In the genomic region with DNA sequence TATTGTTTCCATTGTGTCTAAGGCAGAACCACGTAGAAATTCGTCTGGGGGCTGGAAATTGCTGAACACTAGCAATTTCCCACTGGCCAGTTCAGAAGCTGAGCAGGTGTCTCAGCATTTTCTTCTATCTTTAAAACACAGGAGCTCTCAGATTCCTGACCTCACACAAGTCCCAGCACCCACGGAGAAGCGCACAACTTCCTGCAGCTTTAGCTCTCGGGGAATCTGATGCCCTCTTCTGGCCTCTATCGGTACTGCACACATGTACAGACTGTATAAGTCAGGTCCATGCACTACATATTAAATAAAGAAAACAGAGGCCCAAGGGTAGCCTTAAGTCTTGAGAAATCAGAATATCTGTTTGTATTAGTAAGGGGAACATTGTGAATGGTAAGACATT, we compare ENCODE assay signal across 8 mouse cellular contexts. TPM values are rescaled to one million over a fixed set of nuclear protein-coding genes. Genes with fewer than 3 reads are reported as not detected.
DNase-seq lines count a peak whose midpoint lies in the region; ATAC-seq and TF ChIP-seq lines count a peak whose summit lies in the region.
"Had no signal": no experiment of that assay in that cellular context is flagged by ENCODE, and none has a peak within 500 bp of the region (broad histone marks: within the 10 kb centered on the region; RNA-seq: fewer than 3 reads in every experiment).

No protein-coding gene starts in this region.

- ATAC-seq in megakaryocyte, adult 5-6 weeks (ENCODE audit: poor library complexity, severe bottlenecking), result peak; percentile 52; the same call in 1 of the 2 replicates

- peak; percentile 18 to 23 for DNase-seq in left cerebral cortex, postnatal 14 days (ENCODE audit: low spot score in 2 of 2)
- no peak for DNase-seq in left cerebral cortex, postnatal 25 days (ENCODE audit: low spot score in 2 of 2)
- DNase-seq in MN1 (ENCODE audit: low spot score), result peak; percentile 23
- peak; percentile 71 for DNase-seq in heart, postnatal 4 days
- peak; percentile 65 to 80 for DNase-seq in thymus, postnatal 10 days (ENCODE audit: low spot score in 2 of 2)

- H3K4me3 ChIP-seq in bone marrow macrophage, adult 2 months (ENCODE audit: insufficient read depth, low read length), result no peak overlapping the region
- H3K4me3 ChIP-seq: neural tube, embryonic 13.5 days had no signal

- peak; percentile 73 for TF ChIP-seq CTCF in bone marrow macrophage, adult 2 months (IDR thresholded peaks at IDR 0.05; ENCODE audit: low read depth, low read length)

- peaks cover 26% of the 10 kb centered on the region for H3K4me1 ChIP-seq in bone marrow macrophage, adult 2 months (ENCODE audit: control insufficient read depth, insufficient read depth, low read length)

- intact Hi-C loops in left cerebral cortex, postnatal 14 days (cut with DNase I), result no loop called here
- intact Hi-C loops in left cerebral cortex, postnatal 25 days (cut with DNase I), result loop anchor here (5.0 kb wide), 1 partner anchor 96 kb away; no protein-coding TSS in a partner anchor

- no peak for TF ChIP-seq POLR2A in bone marrow macrophage, adult 2 months (IDR thresholded peaks at IDR 0.05; ENCODE audit: borderline replicate concordance, low read depth, low read length)

- peak overlapping the region; percentile 55 for H3K27ac ChIP-seq in bone marrow macrophage, adult 2 months (ENCODE audit: insufficient read depth, low read depth, low read length)

RNA-seq across cellular contexts. Expression of a gene that starts 30.6 kb away (rescaled TPM):
- 10 to 100 TPM; 91.3 to 97.1 TPM for total RNA-seq in left cerebral cortex, postnatal 14 days (2021)
- 10 to 100 TPM; 83.9 to 86.7 TPM for total RNA-seq in left cerebral cortex, postnatal 25 days (2021)
- polyA plus RNA-seq in bone marrow macrophage, adult 2 months (2012; ENCODE audit: insufficient read depth, insufficient read length, missing spikeins), result 12.8 and 17.0 TPM in 2 replicates
- total RNA-seq in heart, postnatal 4 days (2021), result 10 to 100 TPM; 28.1 to 29.3 TPM
- total RNA-seq in megakaryocyte, adult 5-6 weeks (2015), result 22.2 and 23.9 TPM in 2 replicates
- 9.5 and 10.1 TPM in 2 replicates for total RNA-seq in megakaryocyte, adult 5-6 weeks (2017)

Comparison
In these comparisons a context has a peak if more than half of its experiments do, and no peak if none do; other contexts are left out.
1. DNase-seq: peak in left cerebral cortex, postnatal 14 days (2 of 2), MN1 (single experiment), heart, postnatal 4 days (single experiment) and thymus, postnatal 10 days (2 of 2); none in left cerebral cortex, postnatal 25 days (0 of 2).